Mouse (Mus musculus): ENCODE results near the gene Mok.

The Mok gene

DNA sequence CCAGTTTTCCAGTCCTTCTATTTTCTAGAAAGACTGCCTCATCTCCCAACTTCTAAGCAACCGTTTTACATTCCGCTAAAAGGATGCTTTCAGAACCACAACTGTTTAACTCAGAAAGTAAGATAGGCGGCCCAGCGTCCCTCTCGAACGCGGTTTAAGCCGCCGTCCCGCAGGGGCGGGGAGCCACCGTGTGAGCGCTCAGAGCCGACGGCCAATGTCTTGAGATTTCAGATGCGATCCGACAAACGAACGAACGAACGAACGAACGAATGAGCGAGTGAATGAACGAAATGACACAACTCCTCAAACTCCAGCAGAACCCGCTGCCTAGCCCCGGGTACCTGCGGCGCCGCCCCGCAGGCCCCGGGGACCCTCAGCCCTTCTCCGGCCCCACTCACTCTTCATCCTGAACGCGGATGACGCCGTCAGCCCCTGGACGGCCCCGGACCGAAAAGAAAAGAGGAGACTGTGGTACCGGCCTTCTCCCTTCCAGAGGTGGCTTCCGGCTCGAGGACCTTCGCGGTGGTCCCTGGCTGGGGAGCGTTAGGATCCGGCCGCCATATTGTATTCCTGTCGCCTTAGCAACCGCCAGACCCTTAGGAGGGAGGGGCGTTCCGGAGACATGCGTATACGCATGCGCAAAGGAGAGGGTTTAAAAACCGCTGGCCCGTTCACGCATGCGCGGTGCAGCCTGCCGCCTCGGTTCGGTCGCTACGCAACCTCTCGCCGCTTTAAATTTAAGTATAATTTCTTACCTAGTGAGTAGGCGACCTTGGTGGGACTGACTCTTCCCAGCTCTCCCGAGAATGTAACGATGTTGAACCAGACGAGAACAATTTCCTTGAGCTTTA, at the start of gene Mok:
TSS of gene Mok (minus strand) at position 592 of the 851 bp plus-strand sequence.
- DNase-seq, result peak; percentile 98 to 99

DNA sequence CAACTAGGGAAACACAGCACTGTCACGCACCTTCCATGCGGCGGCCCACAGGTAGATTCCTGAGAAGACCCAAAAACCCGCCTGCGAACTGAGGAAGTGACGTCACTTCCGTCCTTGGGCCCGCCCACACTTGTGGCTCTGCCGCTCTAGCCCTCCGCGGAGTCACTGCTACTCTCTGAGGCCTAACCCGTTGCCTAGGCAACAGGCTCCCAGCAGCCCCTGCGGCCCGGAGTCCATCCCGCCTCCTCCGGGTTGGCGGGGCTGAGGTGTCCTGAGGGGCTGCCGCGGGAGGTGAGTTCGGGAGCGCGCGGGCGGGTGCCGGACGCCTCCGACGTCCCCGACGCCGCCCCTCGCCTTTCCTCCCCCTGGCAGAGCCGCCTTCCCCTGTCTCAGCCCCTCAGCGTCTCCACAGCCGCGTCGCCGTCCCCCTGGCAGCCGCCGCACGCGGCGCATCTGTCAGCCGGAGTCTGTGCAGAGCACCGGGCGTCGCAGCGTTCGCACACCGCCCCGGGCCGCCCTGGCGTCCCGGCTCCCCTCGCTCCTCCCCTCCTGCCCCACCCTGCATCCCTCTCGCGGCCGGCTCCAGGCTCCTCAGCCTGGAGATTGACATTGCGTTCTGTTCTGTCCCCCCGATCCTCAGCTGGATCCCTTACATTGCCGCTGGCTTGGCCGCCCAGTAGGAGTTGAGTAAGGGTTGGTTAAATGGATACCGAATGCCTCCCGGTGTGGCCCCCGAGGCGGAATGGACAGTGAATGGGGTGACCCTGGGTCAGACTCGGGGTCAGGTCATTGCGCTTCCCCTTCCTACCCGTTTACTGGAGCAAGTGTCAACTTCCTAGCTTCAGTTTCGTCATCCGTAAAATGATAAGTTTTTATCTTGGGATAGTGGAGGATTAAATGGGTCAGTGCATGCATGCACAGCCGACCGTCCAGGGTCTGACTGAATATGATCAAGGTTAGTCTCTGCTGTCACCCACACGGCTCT, 48.6 kb upstream of the Mok start, which contains the start of the genes Cinp and Tecpr2:
TSS of gene Cinp (minus strand) at position 110 of the 985 bp plus-strand sequence.
TSS of gene Tecpr2 (plus strand) at position 229 of the 985 bp plus-strand sequence.
- peak; percentile 96 to 97 for DNase-seq

DNA sequence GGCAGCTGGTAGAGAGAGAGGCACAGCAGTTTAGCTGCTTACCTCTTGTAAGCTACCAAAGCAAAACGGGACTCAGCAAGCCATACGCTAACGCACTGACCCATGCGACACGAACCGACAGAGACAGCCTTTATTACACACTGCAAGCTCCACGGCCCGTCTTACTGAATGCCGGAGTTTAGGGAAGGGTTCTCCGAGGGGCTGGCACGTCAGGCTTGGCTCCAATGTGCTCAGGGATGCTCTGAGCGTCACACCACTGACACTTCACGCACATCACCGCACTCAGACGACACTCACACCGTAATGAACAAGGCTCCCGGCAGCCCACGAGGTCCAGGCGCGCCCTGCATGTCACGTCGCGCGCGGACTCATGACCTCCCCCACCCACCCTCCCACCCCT, 47.9 kb upstream of the Mok start:
- DNase-seq, result no peak

DNA sequence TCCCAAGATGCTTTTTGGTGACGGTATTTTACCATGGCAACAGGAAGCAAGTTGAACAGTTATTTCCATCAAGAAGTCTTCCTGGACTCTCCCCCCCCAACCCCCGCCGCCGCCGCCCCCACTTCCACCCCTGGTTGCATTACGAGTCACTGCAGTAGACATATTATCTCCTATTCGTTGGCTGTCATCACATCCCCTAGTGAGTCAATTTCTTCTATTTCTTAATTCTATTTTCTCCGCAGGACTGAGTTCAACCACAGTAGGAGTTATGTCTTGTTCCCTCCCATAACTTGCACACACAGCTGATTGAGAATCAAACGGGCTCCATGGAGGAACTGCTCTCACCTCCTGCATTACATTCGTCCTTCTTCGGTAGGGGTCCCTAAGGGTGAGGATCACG, 47.4 kb upstream of the Mok start:
- DNase-seq, result no peak

DNA sequence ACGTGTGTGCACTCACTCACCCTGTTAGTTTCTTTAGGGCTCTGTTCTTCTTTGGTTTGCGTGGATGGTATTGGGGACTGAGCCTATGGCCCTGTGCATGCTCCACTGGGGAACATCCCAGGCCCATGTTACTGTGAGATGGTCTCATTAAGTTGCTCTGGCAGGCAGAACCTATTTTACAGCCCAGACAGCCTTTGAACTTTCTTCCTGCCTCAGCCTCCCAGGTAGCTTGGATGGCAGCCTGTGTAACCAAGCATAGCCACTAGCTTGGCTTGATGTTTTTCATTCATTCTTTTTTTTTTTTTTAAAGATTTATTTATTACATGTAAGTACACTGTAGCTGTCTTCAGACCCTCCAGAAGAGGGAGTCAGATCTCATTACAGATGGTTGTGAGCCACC, 44.5 kb upstream of the Mok start:
- DNase-seq, result no peak

DNA sequence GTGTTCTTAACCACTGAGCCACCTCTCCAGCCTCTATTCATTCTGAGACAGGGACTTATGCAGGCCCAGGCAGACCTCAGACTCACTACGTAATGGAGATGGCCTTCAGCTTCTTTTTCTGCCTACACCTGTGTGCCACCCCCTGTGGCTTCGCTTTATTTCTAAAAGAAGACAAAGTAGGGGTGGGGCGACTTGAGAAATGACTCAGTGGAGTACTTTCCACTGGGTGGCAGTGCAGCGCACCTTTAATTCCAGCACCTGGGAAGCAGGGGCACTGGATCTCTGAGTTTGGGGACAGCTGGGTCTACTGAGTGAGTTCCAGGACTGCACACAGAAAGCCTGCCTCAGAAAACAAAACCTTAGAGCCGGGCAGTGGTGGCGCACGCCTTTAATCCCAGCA, 41.6 kb upstream of the Mok start:
- DNase-seq, result peak in 1 of 2 experiments; percentile 18

DNA sequence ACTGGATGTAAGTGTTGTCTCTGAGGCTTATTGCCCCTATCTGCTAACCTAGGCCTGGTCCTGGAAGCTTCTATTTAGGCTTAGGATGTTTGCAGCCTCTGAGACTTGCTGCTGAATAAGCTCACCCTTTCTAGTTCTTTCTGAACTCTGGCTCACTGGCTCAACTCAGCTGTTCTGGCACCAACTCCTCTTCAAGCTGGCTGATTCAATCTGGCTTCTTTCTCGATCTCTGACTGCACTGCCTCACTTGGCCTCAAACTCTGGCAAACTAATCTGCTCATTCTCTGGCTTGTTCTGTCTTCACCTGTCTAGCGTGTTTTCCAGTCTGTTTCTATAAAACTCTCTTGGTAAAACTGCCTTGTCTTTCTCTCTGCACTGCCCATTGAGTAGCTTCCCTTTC, 34.6 kb upstream of the Mok start:
- DNase-seq, result no peak

DNA sequence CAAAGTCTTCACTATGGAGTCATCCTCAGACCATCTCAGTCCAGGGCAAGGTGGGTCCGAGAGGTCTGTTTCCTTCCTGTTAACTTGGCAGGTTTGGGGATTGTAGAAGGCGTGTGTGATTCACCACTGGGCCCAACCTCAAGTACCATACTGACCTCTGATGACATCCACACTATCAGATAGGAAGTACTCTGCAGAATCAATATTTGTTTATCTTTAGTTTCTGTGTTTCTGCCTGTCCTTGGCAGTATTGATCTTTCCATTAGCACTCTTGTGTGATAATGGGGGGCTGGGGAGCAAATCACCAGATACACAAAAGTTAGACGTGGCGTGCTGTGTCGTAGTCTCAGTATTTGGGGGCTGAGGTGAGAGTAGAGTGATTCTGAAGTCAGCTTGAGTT, 30.5 kb upstream of the Mok start:
- DNase-seq, result no peak

DNA sequence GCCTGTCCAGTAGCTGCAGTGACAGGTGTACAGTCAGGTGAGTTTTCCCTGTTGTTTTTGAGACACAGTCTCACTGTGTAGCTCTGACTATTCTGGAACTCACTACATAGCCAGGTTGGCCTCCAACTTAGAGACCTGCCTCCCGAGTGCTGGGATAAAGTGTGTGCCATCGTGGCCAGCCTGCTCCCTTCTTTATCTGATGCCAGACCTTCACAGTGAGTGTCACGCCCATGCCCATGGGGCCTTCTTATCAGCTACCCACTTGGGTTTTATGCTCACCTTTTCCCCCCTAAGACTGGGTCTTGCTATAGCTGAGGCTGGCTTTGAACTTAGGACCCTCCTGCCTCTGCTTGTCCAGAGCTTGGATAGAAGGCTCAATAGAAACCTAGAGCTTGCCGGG, 29.4 kb upstream of the Mok start:
- DNase-seq, result no peak

DNA sequence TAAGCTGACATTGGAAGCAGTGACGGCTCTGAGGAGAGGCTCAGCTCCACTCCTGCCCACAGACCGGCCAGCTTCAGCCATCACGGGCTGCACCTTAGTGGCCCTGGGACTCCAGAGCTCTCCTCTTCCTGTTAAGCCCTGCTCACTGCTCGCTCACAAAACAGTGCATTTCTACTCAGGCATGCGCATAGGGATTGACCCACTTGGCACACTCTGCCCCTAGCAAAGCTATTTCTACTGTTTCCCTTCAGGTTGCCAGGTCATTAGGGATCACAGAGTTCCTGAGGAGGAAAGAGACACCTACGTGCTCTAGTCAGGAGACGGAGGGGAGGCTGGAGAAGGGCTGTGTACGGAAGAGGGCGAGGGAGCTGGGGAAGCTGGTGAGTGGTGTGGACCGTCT, 25.2 kb upstream of the Mok start:
- no peak for DNase-seq

DNA sequence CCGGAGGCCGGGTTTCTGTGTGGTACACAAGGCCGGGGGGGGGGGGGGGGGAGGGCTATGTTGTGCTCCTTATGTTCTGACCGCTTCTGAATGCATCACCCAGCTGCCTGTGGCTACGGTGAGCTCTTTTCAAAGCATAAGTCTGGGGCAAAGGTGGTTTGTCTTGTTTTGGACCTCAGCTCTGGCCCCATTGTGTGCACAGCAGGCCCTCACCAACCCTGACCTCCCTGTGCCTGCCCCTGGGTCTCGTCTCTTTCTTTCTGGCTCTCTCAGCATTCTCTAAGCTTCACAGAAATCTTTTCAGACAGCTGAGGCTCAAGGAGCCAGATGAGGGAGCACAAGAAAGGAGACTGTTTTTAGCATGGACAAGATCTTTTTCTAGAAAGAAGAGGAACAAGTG, 24.8 kb upstream of the Mok start:
- DNase-seq, result no peak

DNA sequence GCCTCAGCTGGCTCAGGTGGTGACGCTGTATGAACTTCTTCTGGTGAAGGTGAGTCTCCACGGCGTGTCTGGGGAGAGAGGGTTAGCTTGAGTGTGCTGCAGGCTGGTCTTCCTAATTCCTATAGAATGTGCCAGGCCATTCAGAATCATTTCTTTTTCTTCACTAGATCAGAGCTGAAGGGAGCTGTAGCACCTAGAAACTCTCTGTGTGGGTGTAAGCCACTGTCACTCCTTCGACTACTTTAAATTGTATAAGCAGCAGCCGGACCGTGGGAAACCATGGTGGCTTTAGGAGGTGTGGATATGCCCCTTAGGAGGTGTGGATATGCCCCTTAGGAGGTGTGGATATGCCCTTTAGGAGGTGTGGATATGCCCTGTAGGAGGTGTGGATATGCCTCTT, 23.3 kb upstream of the Mok start:
- no peak for DNase-seq

DNA sequence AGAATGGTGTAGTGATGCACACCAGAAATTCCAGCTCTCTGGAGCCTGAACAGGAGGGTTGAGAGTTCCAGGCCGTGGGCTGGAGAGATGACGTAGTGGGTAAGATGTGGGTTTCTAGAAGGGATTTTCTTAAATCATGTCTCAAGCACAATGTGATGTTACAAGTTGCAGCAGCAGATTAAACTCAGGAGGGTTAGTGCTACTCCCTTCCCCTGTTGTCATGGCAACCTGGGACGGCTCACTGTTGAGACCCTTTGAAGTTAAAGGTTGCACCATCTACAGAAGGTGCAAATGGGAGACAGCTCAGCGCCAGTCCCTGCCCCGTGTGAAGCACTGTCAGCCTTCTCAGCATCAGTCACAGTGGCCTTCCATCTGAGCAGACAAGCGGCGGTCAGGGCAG, 20.5 kb upstream of the Mok start:
- no peak for DNase-seq

DNA sequence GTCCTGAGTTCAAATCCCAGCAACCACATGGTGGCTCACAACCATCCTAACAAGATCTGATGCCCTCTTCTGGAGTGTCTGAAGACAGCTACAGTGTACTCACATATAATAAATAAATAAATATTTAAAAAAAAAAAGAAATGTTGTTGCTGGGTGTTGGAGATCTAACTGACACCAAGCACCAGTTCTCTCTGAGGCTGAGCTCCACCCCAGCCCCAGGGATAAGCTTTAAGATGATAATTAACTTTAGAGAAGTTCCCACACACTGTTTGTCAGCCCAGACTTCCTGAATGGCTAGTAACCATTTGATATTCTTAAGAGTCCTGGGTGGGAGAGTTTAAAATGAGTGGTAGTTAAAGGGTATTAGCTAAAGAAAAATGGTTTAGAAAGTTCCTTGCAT, 19.6 kb upstream of the Mok start:
- DNase-seq, result no peak

DNA sequence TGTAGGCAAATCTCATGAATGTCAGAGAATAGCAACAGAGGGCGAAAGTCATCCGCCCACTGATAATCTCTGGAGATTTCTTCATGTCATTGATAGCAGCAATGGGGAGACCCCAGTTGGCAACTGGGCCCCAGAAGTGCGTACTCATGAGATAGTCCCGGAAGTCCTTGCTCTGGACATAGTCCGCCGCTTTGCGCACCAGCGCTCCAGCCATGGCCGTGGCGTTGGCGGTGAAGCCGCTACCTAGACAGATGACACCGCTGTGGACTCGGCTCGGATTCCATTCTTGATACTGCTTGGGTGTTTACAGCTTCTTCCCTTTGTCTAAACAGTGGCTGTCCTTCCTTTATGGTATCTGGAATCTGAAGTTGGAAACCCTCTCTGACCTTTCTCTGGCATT, 17.9 kb upstream of the Mok start:
- peak; percentile 37 to 38 for DNase-seq

DNA sequence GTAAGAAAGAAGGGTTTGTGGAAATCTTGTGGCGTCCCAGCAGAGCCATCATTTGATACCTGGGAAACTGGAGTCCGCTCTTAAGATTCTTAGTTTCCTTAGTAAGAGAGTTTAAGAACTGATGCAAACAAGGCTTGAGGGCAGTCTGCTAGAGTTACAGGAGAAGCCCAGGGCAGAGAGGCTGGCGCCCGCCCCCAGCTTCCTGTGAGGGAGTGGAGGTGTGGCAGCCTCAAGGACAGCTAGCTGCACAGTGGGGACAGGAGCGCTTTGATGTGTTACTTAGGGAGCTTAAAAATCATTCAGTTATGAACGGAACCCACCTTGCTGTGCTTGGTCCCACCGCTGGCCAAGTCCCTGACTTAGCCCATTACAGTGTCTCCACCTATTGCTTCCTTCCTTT, 16.5 kb upstream of the Mok start:
- no peak for DNase-seq

DNA sequence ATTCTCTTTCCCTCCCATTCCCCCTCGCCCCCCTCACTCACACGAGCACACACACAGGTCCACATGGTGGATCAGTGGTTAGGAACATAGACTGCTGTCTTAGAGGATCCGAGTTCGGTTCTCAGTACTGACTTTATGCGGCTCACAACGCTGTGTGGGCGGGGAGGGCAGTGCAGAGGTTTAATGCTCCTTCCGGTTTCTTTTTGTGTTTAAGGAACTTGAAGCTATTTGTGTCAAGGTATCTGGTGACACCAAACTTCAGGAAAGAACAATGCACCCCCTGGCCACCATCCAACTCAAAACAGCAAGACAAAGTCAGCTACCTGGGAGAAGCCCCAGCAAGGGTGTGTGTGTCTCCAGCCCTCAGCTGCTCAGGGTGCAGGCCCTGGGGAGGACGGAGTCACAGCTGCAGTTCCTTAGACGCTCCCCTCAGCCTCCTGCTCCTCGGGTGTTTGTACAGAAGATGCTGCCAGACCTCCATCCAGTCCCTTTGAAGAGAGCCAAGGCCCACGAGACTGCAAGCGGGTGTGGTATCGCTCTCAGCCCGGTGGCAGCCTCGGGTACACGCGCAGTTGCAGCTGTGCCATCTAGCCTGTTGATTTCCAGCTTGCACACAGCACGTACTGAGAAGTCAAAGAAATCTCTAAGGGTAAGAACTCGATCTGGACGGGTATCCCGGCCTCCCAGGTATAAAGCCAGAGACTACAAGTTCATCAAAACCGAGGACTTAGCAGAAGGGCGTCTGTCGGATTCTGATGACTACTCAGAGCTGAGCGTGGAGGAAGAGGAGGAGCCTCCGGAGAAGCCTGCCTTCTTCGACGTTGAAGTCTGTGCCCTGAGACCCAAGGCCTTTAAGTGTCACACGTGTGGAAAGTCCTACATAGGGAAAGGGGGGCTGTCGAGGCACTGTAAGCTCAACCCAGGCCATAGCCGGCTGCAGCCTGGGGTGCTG, 14.3 kb upstream of the Mok start:
- no peak for DNase-seq

DNA sequence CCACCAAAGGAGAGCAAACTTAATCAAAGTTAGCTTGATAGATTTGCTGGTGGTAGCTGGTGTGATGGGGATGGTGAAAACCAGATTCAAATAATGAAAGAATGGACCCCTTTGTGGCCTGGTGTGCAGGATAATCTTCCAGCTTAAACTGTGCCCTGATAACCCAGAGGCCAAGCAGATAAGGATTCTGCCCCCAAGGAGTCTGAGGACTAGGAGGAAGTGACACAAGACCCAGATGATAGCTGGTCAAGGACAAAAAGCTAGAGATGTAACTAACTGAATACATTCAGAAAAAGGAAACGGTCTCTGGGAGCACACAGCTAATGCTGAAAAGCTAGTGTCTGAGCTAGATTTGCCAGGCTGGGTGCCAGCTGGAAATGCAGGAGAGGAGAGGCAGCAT, 11.2 kb upstream of the Mok start:
- peak in 1 of 2 experiments; percentile 11 for DNase-seq

DNA sequence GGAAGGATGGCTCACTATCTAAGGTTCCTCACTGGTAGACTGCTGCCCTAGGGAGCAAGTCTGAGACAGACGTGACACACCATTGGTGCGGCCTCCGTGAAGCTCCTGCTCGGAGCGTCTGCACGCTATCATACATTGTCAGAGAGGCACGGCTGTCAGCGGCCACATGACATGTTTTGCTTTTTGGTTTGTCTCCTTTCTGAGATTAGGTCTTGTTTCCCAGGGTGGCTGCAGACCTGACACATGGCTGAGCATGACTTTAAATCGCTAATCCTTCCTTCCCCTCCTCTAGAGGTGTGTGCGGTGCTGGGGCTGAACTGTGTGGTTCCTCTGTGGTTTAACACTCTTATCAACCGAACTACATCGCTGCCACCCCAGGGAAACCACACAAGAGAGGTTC, 10.7 kb upstream of the Mok start:
- peak in 1 of 2 experiments; percentile 8 for DNase-seq

DNA sequence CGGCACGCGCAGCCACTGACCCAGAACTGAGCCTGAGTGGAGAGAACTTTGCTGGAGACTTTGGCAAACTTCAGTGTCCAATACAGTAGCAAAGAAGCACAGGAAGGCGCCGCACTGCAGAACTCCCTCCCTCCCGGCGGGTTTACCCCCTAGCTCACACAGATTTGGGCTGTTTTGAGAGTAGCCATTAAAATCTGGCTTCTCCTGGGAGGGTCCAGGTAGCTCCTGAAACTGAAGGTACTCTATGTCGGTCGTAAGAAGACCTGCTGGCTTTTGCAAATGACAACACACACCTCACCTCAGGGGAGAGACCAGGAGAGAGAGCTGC, 10.2 kb upstream of the Mok start:
- DNase-seq, result no peak

DNA sequence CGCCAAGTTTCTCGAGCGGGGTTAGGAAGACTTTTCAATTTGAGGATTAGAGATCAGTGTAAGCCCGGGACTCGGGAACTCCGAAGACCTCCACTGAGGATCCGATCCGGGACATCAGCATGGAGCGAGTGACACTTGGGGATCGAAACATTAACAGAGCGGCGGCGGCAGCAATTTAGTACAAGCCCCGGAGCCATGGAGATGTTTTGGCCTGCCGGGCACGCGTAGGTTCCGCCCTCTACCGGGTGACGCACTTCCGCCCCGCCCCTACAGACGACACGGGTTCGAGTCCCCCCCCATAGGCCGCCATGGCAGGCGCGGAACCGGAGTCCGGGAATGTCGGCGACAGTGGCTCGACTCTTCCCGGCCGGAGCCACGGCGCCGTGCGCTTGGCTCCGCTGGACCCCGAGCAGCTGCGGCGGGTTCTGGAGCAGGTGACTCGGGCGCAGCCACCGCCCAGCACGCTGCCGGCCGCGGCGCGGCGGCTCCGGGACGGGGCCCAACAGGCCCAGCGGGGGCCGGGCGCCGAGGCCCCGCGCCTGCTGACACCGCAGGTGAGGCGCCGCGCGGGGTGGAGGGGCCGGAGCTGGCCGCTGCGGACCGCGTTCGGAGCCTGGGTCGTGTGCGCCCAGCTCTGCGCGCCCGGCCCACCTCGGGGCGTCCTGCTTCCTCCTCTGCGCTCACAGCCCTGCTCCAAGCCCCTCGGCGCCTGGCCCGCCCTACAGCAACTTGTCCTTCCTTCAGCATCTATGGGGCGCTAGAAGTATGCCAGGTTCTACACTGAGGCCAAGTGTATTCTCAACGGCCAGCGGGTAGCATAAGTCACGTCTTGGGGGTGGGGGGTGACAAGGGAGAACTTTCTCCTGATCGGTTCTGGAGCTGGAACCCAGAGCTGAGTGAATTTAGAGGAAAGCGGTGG, 9.5 kb upstream of the Mok start, which contains the start of gene Zfp839:
TSS of gene Zfp839 (plus strand) at position 244 of the 919 bp plus-strand sequence.
- peak; percentile 92 to 93 for DNase-seq

Data from cerebellum, postnatal 14 days (tissue).